13 mouse cellular contexts compared by ENCODE assay signal in the genomic region with DNA sequence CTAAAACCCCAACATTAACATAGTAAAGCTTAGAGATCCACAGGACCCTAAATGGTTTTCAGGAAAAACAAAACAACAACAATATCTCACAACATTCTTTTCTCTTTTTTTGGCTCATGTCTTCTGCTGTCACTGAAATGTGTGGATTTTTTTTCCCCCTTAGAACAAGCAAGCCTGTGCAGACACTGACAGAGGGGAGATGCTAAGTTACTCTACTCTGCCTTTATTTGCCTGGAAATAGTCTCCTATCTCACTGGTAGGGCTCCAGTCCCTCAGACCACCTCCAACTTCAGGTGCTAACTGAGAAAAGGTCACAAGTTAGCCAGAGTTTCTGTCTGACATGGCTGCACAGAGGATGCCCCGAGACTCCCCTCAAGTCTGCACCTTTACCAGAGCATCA. TPM values are rescaled to one million over a fixed set of nuclear protein-coding genes. Genes with fewer than 3 reads are reported as not detected.
A peak's percentile ranks its signal among the peaks of the same experiment; 100 is the strongest.
DNase-seq lines count a peak whose midpoint lies in the region; ATAC-seq and TF ChIP-seq lines count a peak whose summit lies in the region.
"Had no signal": no experiment of that assay in that cellular context is flagged by ENCODE, and none has a peak within 500 bp of the region (broad histone marks: within the 10 kb centered on the region; RNA-seq: fewer than 3 reads in every experiment).

No protein-coding gene starts in this region.

- no peaks in the 10 kb centered on the region for H3K4me1 ChIP-seq in kidney, postnatal 0 days (replicated peaks; ENCODE audit: insufficient read depth, low read length)
- peaks cover 14% of the 10 kb centered on the region for H3K4me1 ChIP-seq in forebrain, embryonic 14.5 days (ENCODE audit: control insufficient read depth, insufficient read depth, low read length)
- 0 out of 2 replicates have a peak, but pooled peaks cover 2% of the 10 kb centered on the region for H3K4me1 ChIP-seq in intestine, embryonic 14.5 days (replicated peaks; ENCODE audit: control insufficient read depth, insufficient read depth, low read length)
- H3K4me1 ChIP-seq in neural tube, embryonic 14.5 days (ENCODE audit: control insufficient read depth, insufficient read depth, low read length), result peaks cover 23% of the 10 kb centered on the region; the same call in 1 of the 2 replicates
- H3K4me1 ChIP-seq: liver, embryonic 13.5 days had no signal

- no peak overlapping the region for H3K27ac ChIP-seq in kidney, postnatal 0 days
- H3K27ac ChIP-seq in forebrain, embryonic 14.5 days (ENCODE audit: low read depth, low read length), result peak overlapping the region; percentile 70
- H3K27ac ChIP-seq in intestine, embryonic 14.5 days (ENCODE audit: low read depth), result no peak overlapping the region
- peak overlapping the region; percentile 62 for H3K27ac ChIP-seq in neural tube, embryonic 14.5 days (ENCODE audit: low read depth, low read length)
- H3K27ac ChIP-seq: liver, embryonic 13.5 days had no signal

- H3K9ac ChIP-seq in kidney, postnatal 0 days (ENCODE audit: low read depth, low read length), result no peak overlapping the region
- peak overlapping the region; percentile 51 for H3K9ac ChIP-seq in forebrain, embryonic 14.5 days (ENCODE audit: low read length)
- no peak overlapping the region for H3K9ac ChIP-seq in intestine, embryonic 14.5 days (ENCODE audit: low read length)
- H3K9ac ChIP-seq in neural tube, embryonic 14.5 days (replicated peaks; ENCODE audit: low read depth, low read length), result peak overlapping the region; percentile 22; the same call in 1 of the 2 replicates
- H3K9ac ChIP-seq: liver, embryonic 13.5 days had no signal

- no peak for DNase-seq in kidney, postnatal 0 days (ENCODE audit: low spot score)
- no peak for DNase-seq in kidney, postnatal 14 days
- DNase-seq in forebrain, embryonic 14.5 days (ENCODE audit: low spot score), result no peak
- no peak for DNase-seq in intestine, embryonic 14.5 days (ENCODE audit: low spot score)
- DNase-seq in left cerebral cortex, adult 11 months (ENCODE audit: low spot score), result no peak
- DNase-seq in cerebellum, adult 18-20 months, result no peak
- DNase-seq: cerebellum, adult 2 months; liver, embryonic 13.5 days; spleen, adult 18-20 months had no signal

- ATAC-seq in kidney, postnatal 0 days (replicated peaks; ENCODE audit: low FRiP score, low read depth), result no peak
- 0 out of 2 replicates have a peak, but pooled peaks have one; percentile 15 for ATAC-seq in forebrain, embryonic 14.5 days
- ATAC-seq in intestine, embryonic 14.5 days (replicated peaks; ENCODE audit: low FRiP score, low TSS enrichment, low read depth), result no peak
- ATAC-seq in neural tube, embryonic 14.5 days (ENCODE audit: low read depth), result peak; percentile 17; the same call in 1 of the 2 replicates
- ATAC-seq in megakaryocyte progenitor cell, adult 5-6 weeks (replicated peaks; ENCODE audit: poor library complexity), result no peak

- H3K36me3 ChIP-seq in kidney, postnatal 0 days (ENCODE audit: insufficient read depth, low read length), result no peaks in the 10 kb centered on the region
- no peaks in the 10 kb centered on the region for H3K36me3 ChIP-seq in forebrain, embryonic 14.5 days (ENCODE audit: control insufficient read depth, insufficient read depth, low read length)
- no peaks in the 10 kb centered on the region for H3K36me3 ChIP-seq in intestine, embryonic 14.5 days (ENCODE audit: control insufficient read depth, insufficient read depth, low read length)
- H3K36me3 ChIP-seq in neural tube, embryonic 14.5 days (ENCODE audit: control insufficient read depth, insufficient read depth, low read length), result no peaks in the 10 kb centered on the region
- H3K36me3 ChIP-seq: liver, embryonic 13.5 days had no signal

- H3K9me3 ChIP-seq in kidney, postnatal 0 days (replicated peaks; ENCODE audit: low read length), result no peaks in the 10 kb centered on the region
- H3K9me3 ChIP-seq in forebrain, embryonic 14.5 days (replicated peaks; ENCODE audit: control insufficient read depth, low read length), result no peaks in the 10 kb centered on the region
- H3K9me3 ChIP-seq in intestine, embryonic 14.5 days (ENCODE audit: control insufficient read depth, low read length), result no peaks in the 10 kb centered on the region
- no peaks in the 10 kb centered on the region for H3K9me3 ChIP-seq in neural tube, embryonic 14.5 days (ENCODE audit: control insufficient read depth, low read length)
- H3K9me3 ChIP-seq: liver, embryonic 13.5 days had no signal

- 84% methylated on average over 1 of the region's 1 CpGs for WGBS in kidney, postnatal 0 days
- WGBS in forebrain, embryonic 14.5 days, result 87% methylated on average over 1 of the region's 1 CpGs
- 94% methylated on average over 1 of the region's 1 CpGs for WGBS in intestine, embryonic 14.5 days
- 76% methylated on average over 1 of the region's 1 CpGs for WGBS in neural tube, embryonic 14.5 days

- no peak for TF ChIP-seq CTCF in kidney, postnatal 0 days (IDR thresholded peaks at IDR 0.05; ENCODE audit: low read depth)

- no peak overlapping the region for H3K4me3 ChIP-seq in kidney, postnatal 0 days (replicated peaks; ENCODE audit: low read depth, low read length)
- peak overlapping the region; percentile 26; the same call in 1 of the 2 replicates for H3K4me3 ChIP-seq in forebrain, embryonic 14.5 days (ENCODE audit: low read depth, low read length)
- no peak overlapping the region for H3K4me3 ChIP-seq in intestine, embryonic 14.5 days (ENCODE audit: low read depth, low read length)
- H3K4me3 ChIP-seq in neural tube, embryonic 14.5 days (ENCODE audit: low read depth, low read length), result no peak overlapping the region; the same call in 1 of the 2 replicates
- H3K4me3 ChIP-seq: liver, embryonic 13.5 days; myocyte had no signal

- no peaks in the 10 kb centered on the region for H3K27me3 ChIP-seq in kidney, postnatal 0 days (ENCODE audit: insufficient read depth, low read length)
- H3K27me3 ChIP-seq in forebrain, embryonic 14.5 days (replicated peaks; ENCODE audit: control insufficient read depth, insufficient read depth, low read length), result no peaks in the 10 kb centered on the region
- no peaks in the 10 kb centered on the region for H3K27me3 ChIP-seq in intestine, embryonic 14.5 days (replicated peaks; ENCODE audit: control insufficient read depth, insufficient read depth, low read length)
- H3K27me3 ChIP-seq in neural tube, embryonic 14.5 days (ENCODE audit: control insufficient read depth, insufficient read depth, low read length), result no peaks in the 10 kb centered on the region

- H3K4me2 ChIP-seq in kidney, postnatal 0 days (ENCODE audit: low read length), result peak overlapping the region; percentile 49
- H3K4me2 ChIP-seq in forebrain, embryonic 14.5 days (ENCODE audit: low read length), result peak overlapping the region; percentile 55
- H3K4me2 ChIP-seq in intestine, embryonic 14.5 days (ENCODE audit: low read length), result peak overlapping the region; percentile 37
- peak overlapping the region; percentile 49 for H3K4me2 ChIP-seq in neural tube, embryonic 14.5 days (ENCODE audit: low read depth, low read length)

RNA-seq across cellular contexts. Expression of gene Dchs2, which starts 28.6 kb away (rescaled TPM):
- 0.03 and 0.05 TPM in 2 replicates for polyA plus RNA-seq in kidney, postnatal 0 days (2015; fragmentation: Nextera tagmentation; extraction: Ambion mirVana)
- polyA plus RNA-seq in forebrain, embryonic 14.5 days (2014; fragmentation: Nextera tagmentation; extraction: Ambion mirVana), result 0.27 and 0.45 TPM in 2 replicates
- polyA plus RNA-seq in intestine, embryonic 14.5 days (2014; fragmentation: Nextera tagmentation; extraction: Ambion mirVana), result 0.55 and 0.58 TPM in 2 replicates
- polyA plus RNA-seq in neural tube, embryonic 14.5 days (2014; fragmentation: Nextera tagmentation; extraction: Ambion mirVana), result 2.6 and 3.1 TPM in 2 replicates
- total RNA-seq in megakaryocyte progenitor cell, adult 5-6 weeks (2015), result not detected in 2 replicates
- total RNA-seq in megakaryocyte progenitor cell, adult 5-6 weeks (2017), result not detected in 2 replicates

RNA-seq across cellular contexts. Expression of gene Plrg1, which starts 43.8 kb away (rescaled TPM):
- polyA plus RNA-seq in kidney, postnatal 0 days (2015; fragmentation: Nextera tagmentation; extraction: Ambion mirVana), result 70.4 and 76.8 TPM in 2 replicates
- 140 and 145 TPM in 2 replicates for polyA plus RNA-seq in forebrain, embryonic 14.5 days (2014; fragmentation: Nextera tagmentation; extraction: Ambion mirVana)
- polyA plus RNA-seq in intestine, embryonic 14.5 days (2014; fragmentation: Nextera tagmentation; extraction: Ambion mirVana), result 97.8 and 109 TPM in 2 replicates
- polyA plus RNA-seq in neural tube, embryonic 14.5 days (2014; fragmentation: Nextera tagmentation; extraction: Ambion mirVana), result 103 and 108 TPM in 2 replicates
- total RNA-seq in megakaryocyte progenitor cell, adult 5-6 weeks (2015), result 42.4 and 51.2 TPM in 2 replicates
- total RNA-seq in megakaryocyte progenitor cell, adult 5-6 weeks (2017), result 81.3 and 83.9 TPM in 2 replicates

RNA-seq across cellular contexts. Expression of gene Fgb, which starts 49.5 kb away (rescaled TPM):
- polyA plus RNA-seq in kidney, postnatal 0 days (2015; fragmentation: Nextera tagmentation; extraction: Ambion mirVana), result 2.4 and 3.3 TPM in 2 replicates
- polyA plus RNA-seq in forebrain, embryonic 14.5 days (2014; fragmentation: Nextera tagmentation; extraction: Ambion mirVana), result not detected in 2 replicates
- polyA plus RNA-seq in intestine, embryonic 14.5 days (2014; fragmentation: Nextera tagmentation; extraction: Ambion mirVana), result 1.2 TPM in 2 replicates
- 0.15 and 0.18 TPM in 2 replicates for polyA plus RNA-seq in neural tube, embryonic 14.5 days (2014; fragmentation: Nextera tagmentation; extraction: Ambion mirVana)
- not detected in 2 replicates for total RNA-seq in megakaryocyte progenitor cell, adult 5-6 weeks (2015)
- not detected in 2 replicates for total RNA-seq in megakaryocyte progenitor cell, adult 5-6 weeks (2017)
- total RNA-seq: ES-E14 had no signal
- polyA plus RNA-seq: myocyte had no signal

Comparison
In these comparisons a context has a peak if more than half of its experiments do, and no peak if none do; other contexts are left out.
1. ATAC-seq: peak in forebrain, embryonic 14.5 days (single experiment) and neural tube, embryonic 14.5 days (single experiment); none in kidney, postnatal 0 days (single experiment), intestine, embryonic 14.5 days (single experiment) and megakaryocyte progenitor cell, adult 5-6 weeks (single experiment).
2. H3K27ac ChIP-seq: peak in forebrain, embryonic 14.5 days (single experiment) and neural tube, embryonic 14.5 days (single experiment); none in kidney, postnatal 0 days (single experiment) and intestine, embryonic 14.5 days (single experiment).
3. H3K9ac ChIP-seq: peak in forebrain, embryonic 14.5 days (single experiment) and neural tube, embryonic 14.5 days (single experiment); none in kidney, postnatal 0 days (single experiment) and intestine, embryonic 14.5 days (single experiment).
4. Peak in every context shown above with its lines, with median percentiles within 50 percentile points of each other: H3K4me2 ChIP-seq.